Mouse (Mus musculus) hindbrain, embryonic 11.5 days (tissue): ENCODE measurements at regions not wholly inside any gene's neighbourhood (a gene's known extent, or its start where the extent isn't known, plus 50 kb on each side); places are given as distances from the start of the nearest gene placed in this dataset.

Experiments
- ATAC-seq: fragments of 200-750 bp; cut with Nextera tagmentation; 2 replicates; pipeline ENCODE4 v1.8.0; 2017; ENCODE audit warnings: mild to moderate bottlenecking, moderate TSS enrichment, moderate library complexity; ENCODE audit not compliant: low FRiP score
- DNase-seq: peaks from one replicate; pipeline ENCODE4 v3.0.0-alpha.2; 2015; ENCODE audit warnings: low spot score
- H3K27ac ChIP-seq: fragments of 300-500 bp; sonication (generic); 2 replicates; pipeline ENCODE4 v1.5.1; 2014; ENCODE audit warnings: mild to moderate bottlenecking, low read depth, low read length
- H3K27me3 ChIP-seq: fragments of 300-500 bp; sonication (generic); 2 replicates; pipeline ENCODE4 v1.6.1; 2014; ENCODE audit warnings: mild to moderate bottlenecking, low read length, moderate library complexity, mixed read lengths; ENCODE audit not compliant: control insufficient read depth, insufficient read depth
- H3K36me3 ChIP-seq: fragments of 300-500 bp; sonication (generic); 2 replicates; pipeline ENCODE4 v1.6.1; 2014; ENCODE audit warnings: mild to moderate bottlenecking, low read length, moderate library complexity, mixed read lengths; ENCODE audit not compliant: control insufficient read depth, insufficient read depth
- H3K4me1 ChIP-seq: fragments of 300-500 bp; sonication (generic); replicated peaks from 2 replicates; pipeline ENCODE4 v1.6.1; 2014; ENCODE audit warnings: low read length, mixed read lengths; ENCODE audit not compliant: control insufficient read depth, insufficient read depth
- H3K4me2 ChIP-seq: fragments of 300-500 bp; sonication (generic); replicated peaks from 2 replicates; pipeline ENCODE4 v1.6.1; 2014; ENCODE audit warnings: mild to moderate bottlenecking, low read depth, low read length
- H3K4me3 ChIP-seq: fragments of 300-500 bp; sonication (generic); 2 replicates; pipeline ENCODE4 v1.5.1; 2014; ENCODE audit warnings: low read depth, low read length
- H3K9ac ChIP-seq: fragments of 300-500 bp; sonication (generic); 2 replicates; pipeline ENCODE4 v1.6.1; 2014; ENCODE audit warnings: low read depth, low read length
- H3K9me3 ChIP-seq: fragments of 300-500 bp; sonication (generic); 2 replicates; pipeline ENCODE4 v1.6.1; 2016; ENCODE audit warnings: low read length; ENCODE audit not compliant: control insufficient read depth
- WGBS: fragments of 180-500 bp; shearing (Covaris S2); extraction: QIAGEN DNeasy Blood & Tissue Kit; methylation state at CpG from one replicate; pipeline ENCODE4 v1.1.7; 2014; 5-methylcytosine and 5-hydroxymethylcytosine counted together

- DNase-seq (no peak), ATAC-seq (no peak)
- WGBS, result 86% methylated on average over 6 of the region's 6 CpGs
- Histone ChIP-seq H3K4me2 (no peak overlapping the region), H3K36me3 (no peaks in the 10 kb centered on the region), H3K4me1 (no peaks in the 10 kb centered on the region), H3K9ac (no peak overlapping the region), H3K4me3 (no peak overlapping the region), H3K9me3 (no peaks in the 10 kb centered on the region), H3K27me3 (no peaks in the 10 kb centered on the region), H3K27ac (no peak overlapping the region)
These were observed 174.1 kb upstream of the Map3k1 start for GRCm38 (mm10) chr13:111982796-111983460.

- ATAC-seq (no peak; the same call in 1 of the 2 replicates), DNase-seq (no peak)
- 80% methylated on average over 10 of the region's 10 CpGs for WGBS
- Histone ChIP-seq H3K27ac (no peak overlapping the region), H3K36me3 (no peaks in the 10 kb centered on the region), H3K4me1 (no peaks in the 10 kb centered on the region), H3K27me3 (no peaks in the 10 kb centered on the region), H3K9me3 (no peaks in the 10 kb centered on the region), H3K4me3 (no peak overlapping the region), H3K4me2 (no peak overlapping the region), H3K9ac (no peak overlapping the region)
These were observed 175.3 kb upstream of the Map3k1 start for GRCm38 (mm10) chr13:111984081-111984574.

- DNase-seq, result no peak
- no peak overlapping the region for H3K4me3 ChIP-seq
- WGBS, result 83% methylated on average over 5 of the region's 5 CpGs
- no peaks in the 10 kb centered on the region for H3K4me1 ChIP-seq
- H3K4me2 ChIP-seq, result no peak overlapping the region
- no peaks in the 10 kb centered on the region for H3K27me3 ChIP-seq
- ATAC-seq, result no peak
- H3K9me3 ChIP-seq, result no peaks in the 10 kb centered on the region
- no peak overlapping the region for H3K9ac ChIP-seq
- H3K36me3 ChIP-seq, result no peaks in the 10 kb centered on the region
- H3K27ac ChIP-seq, result no peak overlapping the region
These were observed 176.6 kb upstream of the Map3k1 start for GRCm38 (mm10) chr13:111985406-111985805.

GRCm38 (mm10) chr13:111986681-111987080 lies 177.9 kb upstream of the Map3k1 start:
- no peaks in the 10 kb centered on the region for H3K36me3 ChIP-seq
- H3K4me3 ChIP-seq, result no peak overlapping the region
- no peaks in the 10 kb centered on the region for H3K27me3 ChIP-seq
- ATAC-seq (no peak), DNase-seq (no peak)
- H3K4me2 ChIP-seq, result no peak overlapping the region
- H3K27ac ChIP-seq, result no peak overlapping the region
- no peak overlapping the region for H3K9ac ChIP-seq
- H3K4me1 ChIP-seq, result no peaks in the 10 kb centered on the region
- H3K9me3 ChIP-seq, result no peaks in the 10 kb centered on the region
- 90% methylated on average over 15 of the region's 15 CpGs for WGBS

GRCm38 (mm10) chr13:111987420-111987819 lies 178.6 kb upstream of the Map3k1 start:
- Histone ChIP-seq H3K27me3 (no peaks in the 10 kb centered on the region), H3K4me2 (no peak overlapping the region), H3K9me3 (no peaks in the 10 kb centered on the region), H3K9ac (no peak overlapping the region), H3K36me3 (no peaks in the 10 kb centered on the region), H3K27ac (no peak overlapping the region), H3K4me3 (no peak overlapping the region), H3K4me1 (no peaks in the 10 kb centered on the region)
- ATAC-seq, result no peak
- no peak for DNase-seq
- 91% methylated on average over 3 of the region's 3 CpGs for WGBS

- Histone ChIP-seq H3K36me3 (no peaks in the 10 kb centered on the region), H3K9ac (no peak overlapping the region), H3K9me3 (no peaks in the 10 kb centered on the region), H3K27me3 (no peaks in the 10 kb centered on the region), H3K4me1 (no peaks in the 10 kb centered on the region), H3K4me3 (no peak overlapping the region), H3K27ac (no peak overlapping the region), H3K4me2 (no peak overlapping the region)
- DNase-seq (no peak), ATAC-seq (no peak)
- WGBS, result 31% methylated on average over 11 of the region's 11 CpGs
These were observed 182.2 kb upstream of the Map3k1 start for GRCm38 (mm10) chr13:111990913-111991534.

GRCm38 (mm10) chr13:111992075-111992847 lies 183.5 kb upstream of the Map3k1 start:
- no peaks in the 10 kb centered on the region for H3K36me3 ChIP-seq
- H3K4me3 ChIP-seq, result no peak overlapping the region
- WGBS, result 85% methylated on average over 9 of the region's 9 CpGs
- H3K27ac ChIP-seq, result no peak overlapping the region
- no peaks in the 10 kb centered on the region for H3K9me3 ChIP-seq
- ATAC-seq (no peak), DNase-seq (no peak)
- H3K9ac ChIP-seq, result no peak overlapping the region
- H3K4me2 ChIP-seq, result no peak overlapping the region
- 0 out of 2 replicates have a peak, but pooled peaks cover 2% of the 10 kb centered on the region for H3K4me1 ChIP-seq
- no peaks in the 10 kb centered on the region for H3K27me3 ChIP-seq

GRCm38 (mm10) chr13:111994862-111995490 lies 186.2 kb upstream of the Map3k1 start:
- Histone ChIP-seq H3K27ac (no peak overlapping the region), H3K4me2 (no peak overlapping the region), H3K27me3 (no peaks in the 10 kb centered on the region), H3K4me3 (no peak overlapping the region), H3K9ac (no peak overlapping the region), H3K9me3 (no peaks in the 10 kb centered on the region), H3K36me3 (no peaks in the 10 kb centered on the region), H3K4me1 (0 out of 2 replicates have a peak, but pooled peaks cover 2% of the 10 kb centered on the region)
- DNase-seq, result no peak
- WGBS, result 83% methylated on average over 5 of the region's 5 CpGs
- ATAC-seq, result no peak
